Mouse (Mus musculus) hindbrain, embryonic 10.5 days (tissue): ENCODE measurements around the gene Maml2. TPM values are rescaled to one million over a fixed set of nuclear protein-coding genes. Genes with fewer than 3 reads are reported as not detected.

Experiments
- DNase-seq: peaks from one replicate; pipeline ENCODE4 v3.0.0-alpha.2; 2017; ENCODE audit warnings: low spot score
- H3K27ac ChIP-seq: fragments of 300-500 bp; sonication (generic); 2 replicates; pipeline ENCODE4 v1.5.1; 2016; ENCODE audit warnings: mild to moderate bottlenecking, moderate library complexity
- H3K27me3 ChIP-seq: fragments of 300-500 bp; sonication (generic); 2 replicates; pipeline ENCODE4 v1.6.1; 2016; ENCODE audit warnings: mild to moderate bottlenecking; ENCODE audit not compliant: poor library complexity, insufficient read depth, severe bottlenecking
- H3K36me3 ChIP-seq: fragments of 300-500 bp; sonication (generic); 2 replicates; pipeline ENCODE4 v1.6.1; 2016; ENCODE audit warnings: mild to moderate bottlenecking, moderate library complexity
- H3K4me1 ChIP-seq: fragments of 300-500 bp; sonication (generic); replicated peaks from 2 replicates; pipeline ENCODE4 v1.6.1; 2016; ENCODE audit warnings: mild to moderate bottlenecking
- H3K4me3 ChIP-seq: fragments of 300-500 bp; sonication (generic); 2 replicates; pipeline ENCODE4 v1.5.1; 2016; ENCODE audit warnings: mild to moderate bottlenecking, moderate library complexity
- H3K9me3 ChIP-seq: fragments of 300-500 bp; sonication (generic); 2 replicates; pipeline ENCODE4 v1.6.1; 2016; ENCODE audit warnings: mild to moderate bottlenecking, moderate library complexity
- WGBS: fragments of 180-500 bp; shearing (Covaris S2); methylation state at CpG from one replicate; pipeline ENCODE4 v1.1.7; 2016; 5-methylcytosine and 5-hydroxymethylcytosine counted together
- polyA plus RNA-seq: library from polyadenylated mRNA; unstranded; fragments of >200 nt; fragmentation: Nextera tagmentation; extraction: Ambion mirVana; gene quantifications from 2 replicates; pipeline ENCODE4 v1.2.1, GENCODE M21; 2016

Gene Maml2
- polyA plus RNA-seq, 1 experiment from 2014 or later, result 10.0 TPM

DNA sequence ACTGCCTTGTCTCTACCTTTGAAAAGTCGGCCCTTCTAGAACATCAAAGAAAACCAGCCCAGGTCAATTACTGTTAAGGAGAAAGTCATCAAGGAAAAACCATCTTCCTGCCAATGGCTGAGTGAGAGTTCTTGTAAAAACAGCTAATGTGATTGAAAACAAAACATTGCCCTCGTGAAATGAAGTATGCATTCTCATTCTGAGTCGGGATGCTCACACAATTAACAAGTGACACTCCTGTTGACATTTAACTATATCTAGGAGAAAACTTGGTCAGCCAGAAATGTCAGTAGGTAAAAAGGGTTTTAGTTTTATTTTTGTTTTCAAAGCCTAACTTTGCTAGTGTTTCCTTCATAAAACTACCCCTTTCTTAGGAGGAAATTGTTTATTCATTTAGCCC, 341.9 kb downstream of the Maml2 start:
- Histone ChIP-seq H3K9me3 (no peaks in the 10 kb centered on the region), H3K4me3 (no peak overlapping the region), H3K36me3 (no peaks in the 10 kb centered on the region), H3K27ac (no peak overlapping the region), H3K27me3 (no peaks in the 10 kb centered on the region), H3K4me1 (peaks cover 8% of the 10 kb centered on the region; the same call in 1 of the 2 replicates)
- 69% methylated on average over 3 of the region's 3 CpGs for WGBS
- no peak for DNase-seq

DNA sequence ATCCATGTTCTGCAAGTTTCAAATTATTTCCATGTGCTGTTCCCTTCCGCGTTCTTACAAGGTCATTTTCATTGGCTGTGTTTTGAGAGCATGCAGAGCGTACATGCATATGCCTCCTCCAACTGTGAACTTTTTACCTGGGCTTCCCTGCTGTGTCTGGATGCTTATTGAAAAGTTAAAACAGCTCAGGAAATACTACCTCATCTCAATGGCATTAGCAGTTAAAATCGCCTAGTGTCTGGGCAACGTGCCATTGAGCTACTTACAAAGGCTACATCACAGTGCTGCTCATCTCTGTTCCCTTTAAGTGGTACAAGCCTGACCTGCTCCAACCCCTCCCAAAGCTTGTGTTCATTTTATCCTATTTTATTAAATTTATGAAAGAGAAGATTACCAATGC, 347.4 kb downstream of the Maml2 start:
- Histone ChIP-seq H3K4me3 (no peak overlapping the region), H3K9me3 (no peaks in the 10 kb centered on the region), H3K27ac (no peak overlapping the region), H3K4me1 (peaks cover 17% of the 10 kb centered on the region), H3K36me3 (no peaks in the 10 kb centered on the region), H3K27me3 (peaks cover 3% of the 10 kb centered on the region; the same call in 1 of the 2 replicates)
- no peak for DNase-seq
- WGBS, result 76% methylated on average over 5 of the region's 5 CpGs

DNA sequence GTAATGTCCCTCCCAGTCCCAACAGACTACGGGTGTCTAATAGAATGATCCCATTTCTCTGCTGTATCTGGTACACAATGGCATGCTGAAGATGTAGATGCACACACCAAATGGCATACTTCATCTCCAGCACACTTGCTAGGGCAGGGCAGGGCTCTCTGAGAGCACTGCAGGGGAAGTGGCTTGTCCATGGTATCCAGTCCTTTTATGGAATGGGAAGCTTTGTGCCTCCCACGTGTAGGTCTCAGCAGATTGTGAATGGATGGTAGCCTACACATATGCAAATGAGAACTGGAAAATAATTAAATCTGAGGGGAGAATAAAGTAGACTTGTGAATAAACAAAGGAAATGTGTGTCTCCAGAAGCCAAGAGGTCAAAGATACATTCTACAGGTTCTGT, 353.3 kb downstream of the Maml2 start:
- Histone ChIP-seq H3K4me1 (peaks cover 36% of the 10 kb centered on the region), H3K9me3 (no peaks in the 10 kb centered on the region), H3K27me3 (peaks cover 3% of the 10 kb centered on the region; the same call in 1 of the 2 replicates), H3K27ac (no peak overlapping the region), H3K36me3 (no peaks in the 10 kb centered on the region), H3K4me3 (no peak overlapping the region)
- WGBS, result 61% methylated on average over 2 of the region's 2 CpGs
- no peak for DNase-seq

DNA sequence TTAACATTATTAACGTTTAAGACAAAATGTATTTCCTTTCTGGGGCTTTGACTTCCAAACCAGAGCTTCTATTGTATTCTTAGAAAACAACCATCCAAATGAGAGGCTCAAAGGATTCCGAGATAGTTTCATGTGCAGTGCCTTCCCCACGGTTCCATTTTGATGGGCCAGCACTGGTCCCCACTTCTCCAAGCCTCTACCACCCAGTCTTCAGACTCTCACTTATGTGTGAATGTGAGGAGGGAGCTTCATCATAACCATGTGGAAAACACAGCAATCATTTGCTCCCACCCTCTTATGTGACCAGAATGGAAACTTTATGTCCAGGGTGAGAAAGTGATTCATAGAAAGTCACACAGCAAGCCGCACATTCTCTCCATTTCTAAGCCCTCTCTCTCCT, 354.1 kb downstream of the Maml2 start:
- no peaks in the 10 kb centered on the region for H3K9me3 ChIP-seq
- H3K27me3 ChIP-seq, result peaks cover 3% of the 10 kb centered on the region; the same call in 1 of the 2 replicates
- peak overlapping the region; percentile 22 for H3K4me3 ChIP-seq
- 44% methylated on average over 4 of the region's 4 CpGs for WGBS
- peaks cover 36% of the 10 kb centered on the region for H3K4me1 ChIP-seq
- DNase-seq, result no peak
- no peaks in the 10 kb centered on the region for H3K36me3 ChIP-seq
- H3K27ac ChIP-seq, result peak overlapping the region; percentile 87

DNA sequence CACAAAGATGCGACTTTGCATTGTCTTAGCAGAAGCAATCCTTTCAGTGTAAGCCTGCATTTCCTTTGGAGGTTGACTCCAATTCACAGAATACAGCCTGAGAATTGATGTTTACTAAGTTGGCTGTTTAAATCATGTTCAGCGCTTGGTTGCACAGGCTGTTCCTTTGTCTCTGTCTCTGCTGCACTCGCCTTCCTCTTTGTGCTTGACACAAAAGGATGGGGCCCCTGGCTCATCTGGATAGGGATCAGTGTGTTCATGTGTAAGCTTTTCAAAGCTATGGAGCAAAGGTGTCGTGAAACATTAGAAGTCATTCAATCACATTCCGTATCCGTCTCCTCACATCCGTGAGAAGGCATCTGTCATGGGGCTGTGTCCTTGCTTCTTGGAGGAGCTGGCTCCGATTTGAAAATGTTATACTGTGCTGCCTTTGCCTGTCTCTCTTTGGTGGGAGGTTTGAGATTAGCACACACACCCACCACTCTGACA, 354.7 kb downstream of the Maml2 start:
- no peaks in the 10 kb centered on the region for H3K36me3 ChIP-seq
- peak overlapping the region; percentile 87 for H3K27ac ChIP-seq
- peak; percentile 62 for DNase-seq
- WGBS, result 27% methylated on average over 8 of the region's 8 CpGs
- H3K4me3 ChIP-seq, result peak overlapping the region; percentile 22; the same call in 1 of the 2 replicates
- peaks cover 36% of the 10 kb centered on the region for H3K4me1 ChIP-seq
- H3K27me3 ChIP-seq, result peaks cover 3% of the 10 kb centered on the region; the same call in 1 of the 2 replicates
- no peaks in the 10 kb centered on the region for H3K9me3 ChIP-seq

DNA sequence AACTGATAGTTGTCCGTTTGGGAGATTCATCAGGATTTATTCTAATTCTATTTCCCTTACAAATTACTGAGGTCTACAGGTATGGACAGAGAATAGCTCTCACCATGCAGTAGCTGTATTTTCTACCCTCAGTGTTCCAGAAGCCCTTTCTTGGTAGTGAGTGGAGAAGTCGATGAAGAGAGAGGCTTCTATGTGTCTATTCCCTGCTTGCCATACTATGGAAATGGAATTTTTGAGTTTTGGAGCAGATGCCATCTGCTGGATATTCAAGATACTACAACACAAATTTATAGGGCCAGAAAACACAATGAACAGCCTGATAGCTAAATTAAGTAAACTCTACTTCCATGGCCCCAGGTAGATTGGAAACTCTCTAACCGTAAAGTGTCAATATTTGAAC, 355.2 kb downstream of the Maml2 start:
- Histone ChIP-seq H3K4me1 (peaks cover 36% of the 10 kb centered on the region), H3K27me3 (peaks cover 3% of the 10 kb centered on the region; the same call in 1 of the 2 replicates), H3K27ac (peak overlapping the region; percentile 87), H3K9me3 (no peaks in the 10 kb centered on the region), H3K36me3 (no peaks in the 10 kb centered on the region), H3K4me3 (peak overlapping the region; percentile 22; the same call in 1 of the 2 replicates)
- no peak for DNase-seq
- 33% methylated on average over 3 of the region's 3 CpGs for WGBS

DNA sequence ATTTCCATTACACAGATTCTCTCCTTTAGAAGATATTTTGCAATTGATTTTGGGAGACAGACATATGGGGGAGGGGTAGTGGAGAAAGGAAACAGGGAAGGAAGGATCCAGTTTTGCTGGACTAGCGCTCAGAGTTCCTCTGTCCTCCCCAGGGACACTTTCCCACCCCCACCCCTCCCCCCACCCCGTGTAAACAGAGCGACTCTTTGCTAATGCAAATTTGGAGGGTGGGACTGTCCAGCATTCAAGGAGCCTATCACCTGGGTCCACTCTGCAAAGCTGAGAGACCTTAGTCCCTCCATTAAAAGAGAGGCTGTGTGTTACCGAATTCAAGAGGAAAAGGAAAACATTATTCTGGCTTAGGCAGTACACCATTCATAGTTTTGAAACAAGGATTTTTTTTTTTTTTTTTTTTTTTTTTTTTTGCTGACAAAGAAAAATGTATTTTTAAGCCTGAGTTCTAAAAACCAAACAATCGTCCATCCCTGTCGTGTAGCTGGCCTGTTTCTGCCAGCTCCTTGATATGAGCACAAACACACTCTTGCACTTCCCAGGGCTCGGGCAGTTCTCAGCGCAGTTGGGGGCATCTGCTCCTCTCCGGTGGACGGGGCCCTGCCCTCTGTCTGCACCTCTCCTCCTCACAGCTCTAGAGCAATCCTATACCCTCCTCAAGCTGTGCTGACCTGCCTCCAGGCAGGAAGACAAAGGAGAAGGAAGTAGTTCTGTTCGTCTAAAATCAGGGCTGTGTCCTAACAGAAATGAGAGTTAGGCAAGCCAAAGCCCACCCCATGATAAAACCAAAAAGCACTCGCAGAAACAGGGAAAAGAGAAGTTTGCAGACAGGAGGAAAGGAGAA, 364.2 kb downstream of the Maml2 start:
- under 1% methylated on average over 12 of the region's 12 CpGs for WGBS
- Histone ChIP-seq H3K9me3 (no peaks in the 10 kb centered on the region), H3K27me3 (no peaks in the 10 kb centered on the region), H3K27ac (peak overlapping the region; percentile 85), H3K36me3 (no peaks in the 10 kb centered on the region), H3K4me3 (peak overlapping the region; percentile 33), H3K4me1 (peaks cover 30% of the 10 kb centered on the region)
- peak; percentile 53 for DNase-seq

DNA sequence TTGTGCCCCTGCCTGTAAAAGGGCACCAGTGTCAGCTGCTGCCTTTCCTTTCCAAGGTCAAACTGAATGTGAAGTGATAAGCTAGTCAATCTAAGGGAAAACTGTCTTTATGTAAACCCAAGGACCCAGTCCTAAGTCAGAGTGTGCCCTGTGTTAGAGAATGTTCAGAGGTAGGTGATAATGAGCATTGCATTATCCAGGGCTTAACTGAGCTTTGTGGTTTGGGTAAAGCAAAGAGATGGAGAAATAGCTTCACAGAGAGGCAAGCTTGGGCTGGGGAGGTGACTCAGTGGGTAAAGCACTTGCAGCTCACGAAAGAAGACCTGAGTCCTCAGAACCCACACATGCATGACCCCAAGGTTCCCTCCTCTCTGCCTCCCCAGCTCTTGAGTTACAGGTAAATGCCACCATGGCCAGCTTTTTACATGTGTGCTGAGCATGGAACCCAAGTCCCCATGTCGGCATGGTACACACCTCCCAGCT, 367.8 kb downstream of the Maml2 start:
- WGBS, result 85% methylated on average over 2 of the region's 2 CpGs
- H3K27ac ChIP-seq, result no peak overlapping the region

DNA sequence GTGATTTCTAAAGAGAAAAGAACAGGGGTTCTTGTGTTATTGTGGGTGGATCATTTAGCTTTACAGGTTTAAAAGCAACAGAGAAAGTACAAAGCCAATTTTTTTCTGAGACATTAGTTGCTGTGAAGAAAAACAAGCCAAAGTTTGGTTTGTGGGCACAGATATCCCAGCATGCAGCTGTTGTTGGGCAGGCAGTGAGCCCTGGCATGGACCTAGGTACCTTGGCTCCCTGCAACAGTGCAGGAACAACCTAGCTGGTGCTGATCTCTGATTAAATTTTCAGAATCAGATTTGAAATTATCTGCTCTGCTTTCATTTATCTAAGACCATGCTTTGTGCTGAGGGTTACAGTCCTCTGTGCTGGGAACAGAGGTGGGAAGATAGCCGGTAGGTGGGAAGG, 370.2 kb downstream of the Maml2 start:
- no peak for DNase-seq
- H3K27ac ChIP-seq, result no peak overlapping the region
- no peak overlapping the region for H3K4me3 ChIP-seq
- no peaks in the 10 kb centered on the region for H3K9me3 ChIP-seq
- peaks cover 10% of the 10 kb centered on the region for H3K4me1 ChIP-seq
- whole genome bisulfite sequencing, result 94% methylated on average over 1 of the region's 1 CpGs
- no peaks in the 10 kb centered on the region for H3K36me3 ChIP-seq
- H3K27me3 ChIP-seq, result no peaks in the 10 kb centered on the region

More for the DNA sequence above, 367.8 kb downstream of the Maml2 start:
- no peaks in the 10 kb centered on the region for H3K27me3 ChIP-seq
- no peak overlapping the region for H3K4me3 ChIP-seq
- no peak for DNase-seq
- no peaks in the 10 kb centered on the region for H3K36me3 ChIP-seq
- no peaks in the 10 kb centered on the region for H3K9me3 ChIP-seq
- H3K4me1 ChIP-seq, result peaks cover 30% of the 10 kb centered on the region

DNA sequence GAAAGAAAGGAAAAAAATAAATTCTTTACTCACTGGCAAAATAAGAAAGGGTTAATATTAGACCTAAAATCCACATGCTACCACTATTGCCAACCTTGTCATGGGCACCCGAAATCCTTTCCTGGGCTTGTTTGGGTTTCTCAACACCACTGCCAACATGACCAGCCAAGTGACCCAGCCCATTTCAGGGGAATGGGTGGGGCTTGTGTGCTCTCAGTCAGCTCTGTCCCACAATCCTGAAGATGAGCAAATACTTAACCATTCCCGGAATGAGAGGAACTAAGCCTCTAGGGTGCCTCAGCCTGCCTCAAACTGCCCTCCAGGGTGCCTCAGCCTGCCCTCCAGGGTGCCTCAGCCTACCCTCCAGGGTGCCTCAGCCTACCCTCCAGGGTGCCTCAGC, 371.0 kb downstream of the Maml2 start:
- no peaks in the 10 kb centered on the region for H3K36me3 ChIP-seq
- DNase-seq, result no peak
- 0 out of 2 replicates have a peak, but pooled peaks cover 4% of the 10 kb centered on the region for H3K4me1 ChIP-seq
- no peaks in the 10 kb centered on the region for H3K9me3 ChIP-seq
- H3K4me3 ChIP-seq, result no peak overlapping the region
- no peaks in the 10 kb centered on the region for H3K27me3 ChIP-seq
- H3K27ac ChIP-seq, result no peak overlapping the region
- WGBS, result 85% methylated on average over 2 of the region's 2 CpGs

DNA sequence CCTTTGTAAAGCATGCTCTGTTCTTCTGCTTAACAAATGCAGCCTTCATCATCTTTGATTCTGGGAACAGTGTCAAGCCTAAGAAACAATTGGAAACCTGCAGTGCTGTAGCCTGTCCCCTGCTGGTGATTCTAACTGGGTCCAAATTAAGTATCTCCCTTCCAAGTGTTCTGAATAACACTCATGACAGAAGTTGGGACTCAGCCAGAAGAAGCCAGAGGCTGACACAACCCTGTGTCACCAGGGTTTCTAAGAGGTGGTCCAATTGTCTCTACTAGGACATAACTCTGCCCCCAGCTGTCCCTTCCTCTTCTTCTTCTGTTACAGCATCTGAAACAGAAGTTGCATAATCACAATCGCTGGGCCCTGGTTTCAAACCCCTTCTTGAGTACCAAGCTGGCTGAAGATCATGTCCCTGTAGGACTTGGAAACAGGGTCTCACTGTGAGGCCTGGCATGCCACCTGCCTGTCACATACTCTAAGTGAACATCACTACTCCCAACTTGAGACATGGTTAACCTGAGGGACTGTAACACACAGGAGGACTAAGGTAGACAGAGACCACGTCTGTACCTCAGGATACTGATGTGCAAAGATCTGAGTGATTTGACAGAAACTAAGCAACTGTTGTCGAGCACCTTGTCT, 373.5 kb downstream of the Maml2 start:
- Histone ChIP-seq H3K4me3 (no peak overlapping the region), H3K27ac (no peak overlapping the region), H3K9me3 (no peaks in the 10 kb centered on the region), H3K4me1 (no peaks in the 10 kb centered on the region), H3K27me3 (no peaks in the 10 kb centered on the region), H3K36me3 (no peaks in the 10 kb centered on the region)
- DNase-seq, result no peak
- WGBS, result 78% methylated on average over 3 of the region's 3 CpGs

DNA sequence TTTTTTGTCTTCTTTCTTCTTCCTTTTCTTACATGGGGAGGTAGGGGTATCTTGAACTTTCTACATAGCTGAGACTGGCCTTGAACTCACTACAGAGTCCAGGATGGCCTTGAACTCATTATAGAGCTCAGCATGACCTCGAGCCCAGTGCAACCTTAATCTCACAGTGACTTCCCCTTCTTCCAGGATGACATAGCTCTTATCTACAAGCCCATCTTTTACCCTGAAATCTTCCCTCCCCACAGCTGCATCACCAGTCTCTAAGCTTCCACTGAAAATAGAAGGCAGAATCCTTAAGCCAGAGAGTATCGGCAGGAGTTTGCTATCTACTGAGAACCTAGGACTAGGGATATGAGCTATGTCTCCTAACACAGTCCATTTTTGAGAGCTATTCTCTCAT, 375.5 kb downstream of the Maml2 start:
- 89% methylated on average over 2 of the region's 2 CpGs for WGBS
- Histone ChIP-seq H3K27ac (no peak overlapping the region), H3K9me3 (no peaks in the 10 kb centered on the region), H3K4me3 (no peak overlapping the region), H3K36me3 (no peaks in the 10 kb centered on the region), H3K27me3 (no peaks in the 10 kb centered on the region), H3K4me1 (no peaks in the 10 kb centered on the region)
- no peak for DNase-seq

DNA sequence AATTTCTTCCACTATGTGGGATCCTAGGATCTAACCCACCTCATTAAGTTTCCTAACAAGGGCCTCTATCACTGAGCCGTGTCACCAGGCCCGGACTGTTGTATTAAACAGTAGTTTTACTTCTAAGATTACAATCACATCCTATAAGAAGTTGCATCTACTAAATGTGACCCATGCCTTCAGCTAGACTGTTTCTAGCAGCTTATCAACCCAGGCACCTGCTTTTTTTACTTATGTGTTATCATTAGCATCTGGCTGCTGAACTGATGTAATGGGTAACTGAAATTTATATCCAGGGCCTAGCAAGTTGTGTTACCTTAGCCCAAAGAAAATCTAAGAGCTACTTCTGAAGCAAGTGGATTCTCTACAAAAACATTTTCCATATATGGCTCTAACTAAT, 380.3 kb downstream of the Maml2 start:
- Histone ChIP-seq H3K36me3 (no peaks in the 10 kb centered on the region), H3K9me3 (no peaks in the 10 kb centered on the region), H3K27me3 (no peaks in the 10 kb centered on the region), H3K27ac (no peak overlapping the region), H3K4me1 (peaks cover 11% of the 10 kb centered on the region; the same call in 1 of the 2 replicates), H3K4me3 (no peak overlapping the region)
- WGBS, result 97% methylated on average over 2 of the region's 2 CpGs
- DNase-seq, result no peak
